Mouse (Mus musculus) heart, adult 2 months (tissue): ENCODE measurements around the gene Gng4. TPM values are rescaled to one million over a fixed set of nuclear protein-coding genes. Genes with fewer than 3 reads are reported as not detected.
A peak's percentile ranks its signal among the peaks of the same experiment; 100 is the strongest.

ENCODE experiments used
- DNase-seq, 2 experiments: peaks; one replicate each; pipeline ENCODE4 v3.0.0; 2021
- H3K27ac ChIP-seq: fragments of 200-600 bp; 2 replicates; pipeline ENCODE4 v1.8.1; 2022
- H3K27me3 ChIP-seq: fragments of 200-500 bp; 2 replicates; pipeline ENCODE4 v1.6.1; 2012; ENCODE audit warnings: mild to moderate bottlenecking, low read length, inconsistent platforms, mixed read lengths; ENCODE audit not compliant: control insufficient read depth, insufficient read depth
- H3K36me3 ChIP-seq: fragments of 200-500 bp; 2 replicates; pipeline ENCODE4 v1.6.1; 2012; ENCODE audit warnings: low read length, inconsistent platforms; ENCODE audit not compliant: control insufficient read depth, insufficient read depth
- H3K4me1 ChIP-seq: fragments of 200-500 bp; 2 replicates; pipeline ENCODE4 v1.6.1; 2011; ENCODE audit warnings: low read length; ENCODE audit not compliant: control insufficient read depth, insufficient read depth
- H3K4me3 ChIP-seq: fragments of 200-600 bp; 2 replicates; pipeline ENCODE4 v1.8.1; 2022
- H3K79me2 ChIP-seq: fragments of 200-500 bp; replicated peaks from 2 replicates; pipeline ENCODE4 v1.6.1; 2012; ENCODE audit warnings: mild to moderate bottlenecking, inconsistent platforms, low read length, moderate library complexity, mixed read lengths; ENCODE audit not compliant: control insufficient read depth, insufficient read depth
- H3K9ac ChIP-seq: fragments of 200-500 bp; 2 replicates; pipeline ENCODE4 v1.6.1; 2012; ENCODE audit warnings: low read depth, mild to moderate bottlenecking, control low read depth, inconsistent platforms, low read length, mixed read lengths
- CTCF ChIP-seq: fragments of 200-600 bp; IDR thresholded peaks from 2 replicates; pipeline ENCODE4 v1.8.1; 2022; ENCODE audit warnings: antibody characterized with exemption, mild to moderate bottlenecking, moderate library complexity
- EP300 ChIP-seq: fragments of 200-500 bp; IDR thresholded peaks from 2 replicates; pipeline ENCODE4 v1.6.1; 2011; ENCODE audit warnings: low read depth, low read length, control low read depth; ENCODE audit not compliant: insufficient read depth
- POLR2A ChIP-seq: fragments of 200-500 bp; IDR thresholded peaks from 2 replicates; pipeline ENCODE4 v1.6.1; 2011; ENCODE audit warnings: mild to moderate bottlenecking, low read depth, low read length, control low read depth; ENCODE audit not compliant: insufficient read depth
- WGBS: fragments of 180-500 bp; shearing (Covaris S2); methylation state at CpG from one replicate; pipeline ENCODE4 v1.1.7; 2018; 5-methylcytosine and 5-hydroxymethylcytosine counted together
- intact Hi-C: fragments of 180-260 bp; cut with DNase I; formaldehyde crosslinking; loops from one replicate; pipeline ENCODE4 v1.15.1; 2025
- polyA plus RNA-seq: library from polyadenylated mRNA; depleted of rRNA; stranded (reverse); fragments of >200 nt; gene quantifications from 2 replicates; pipeline ENCODE4 v1.2.3, GENCODE M21; 2012; rRNA removed
- total RNA-seq, 2 experiments: library from RNA; stranded (reverse); gene quantifications; 2 replicates each; pipeline ENCODE4 v1.2.3; 2021

The Gng4 gene
- total and polyA plus RNA-seq, 3 experiments, result 0.23 to 0.49 (median 0.32) TPM

- intact Hi-C loops, result no loop called here
- Histone ChIP-seq H3K36me3 (no peaks in the 10 kb centered on the region), H3K9ac (no peak overlapping the region), H3K27ac (no peak overlapping the region), H3K4me1 (no peaks in the 10 kb centered on the region), H3K27me3 (no peaks in the 10 kb centered on the region), H3K4me3 (no peak overlapping the region), H3K79me2 (no peaks in the 10 kb centered on the region)
- WGBS, result 79% methylated on average over 11 of the region's 11 CpGs
- no peak for DNase-seq
- no peak for TF ChIP-seq EP300
- TF ChIP-seq POLR2A, result no peak
- no peak for TF ChIP-seq CTCF
Measured at GRCm38 (mm10) chr13:13862346-13862745, 78.5 kb downstream of the Gng4 start.

- TF ChIP-seq EP300 (no peak), CTCF (no peak), POLR2A (no peak)
- WGBS, result 71% methylated on average over 6 of the region's 6 CpGs
- intact Hi-C loops, result no loop called here
- DNase-seq, result no peak
- Histone ChIP-seq H3K27me3 (no peaks in the 10 kb centered on the region), H3K4me3 (no peak overlapping the region), H3K9ac (no peak overlapping the region), H3K4me1 (no peaks in the 10 kb centered on the region), H3K36me3 (no peaks in the 10 kb centered on the region), H3K79me2 (no peaks in the 10 kb centered on the region), H3K27ac (no peak overlapping the region)
Measured at GRCm38 (mm10) chr13:13862941-13863340, 79.1 kb downstream of the Gng4 start.

DNA sequence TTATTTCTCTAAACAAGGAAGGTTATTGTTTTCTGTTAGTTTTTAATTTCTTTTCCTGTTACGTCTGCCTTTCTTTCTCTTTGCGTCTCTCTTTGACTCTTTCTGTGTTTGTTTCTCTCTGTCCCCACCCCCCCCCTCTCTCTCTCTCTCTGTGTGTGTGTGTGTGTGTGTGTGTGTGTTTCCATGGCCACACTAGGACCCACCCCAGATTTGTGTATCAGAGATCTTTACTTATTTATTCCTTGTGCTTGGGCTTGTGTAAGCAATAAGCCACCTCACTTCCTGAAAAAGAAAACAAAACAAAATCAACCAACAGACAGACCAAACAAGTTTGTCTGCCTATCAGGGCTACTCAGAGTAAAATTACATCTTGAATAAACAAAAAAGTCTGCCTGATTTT is 82.5 kb downstream of the Gng4 start:
- Histone ChIP-seq H3K79me2 (no peaks in the 10 kb centered on the region), H3K27me3 (no peaks in the 10 kb centered on the region), H3K4me1 (no peaks in the 10 kb centered on the region), H3K27ac (no peak overlapping the region), H3K4me3 (no peak overlapping the region), H3K9ac (no peak overlapping the region), H3K36me3 (no peaks in the 10 kb centered on the region)
- intact Hi-C loops, result no loop called here
- 37% methylated on average over 2 of the region's 2 CpGs for WGBS
- TF ChIP-seq CTCF (no peak), EP300 (no peak), POLR2A (no peak)
- no peak for DNase-seq

DNA sequence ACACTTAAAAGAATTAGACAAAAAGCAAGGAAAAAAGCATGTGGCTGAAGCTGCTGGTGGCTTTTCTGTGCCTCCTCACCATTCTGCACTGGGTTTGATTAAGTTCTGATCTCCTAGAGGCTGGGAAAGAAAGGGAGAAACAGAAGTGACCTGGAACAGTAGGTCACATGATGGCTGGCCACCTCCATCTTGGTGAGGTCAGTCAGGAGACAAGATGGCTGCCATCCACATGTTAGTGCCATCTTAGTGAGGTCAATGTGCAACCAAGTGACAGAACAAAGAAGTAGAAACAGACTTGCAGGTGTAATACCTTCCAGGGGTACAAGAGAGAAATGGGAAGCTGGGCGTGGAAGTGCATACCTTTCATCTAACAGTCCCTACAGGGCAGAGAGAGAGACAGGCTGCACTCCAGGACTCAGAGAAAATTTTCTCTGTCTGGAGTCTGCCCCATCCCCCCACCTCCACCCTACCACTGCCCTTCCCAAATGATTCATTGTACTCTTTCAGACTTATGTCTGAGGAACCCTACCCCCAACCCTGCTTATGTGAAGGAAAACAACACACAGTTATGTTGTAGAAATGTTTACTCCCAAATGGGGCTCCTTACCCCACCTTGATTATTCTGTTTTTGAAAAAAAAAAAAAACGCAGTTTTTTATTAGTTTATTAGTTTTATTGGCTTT is 83.4 kb downstream of the Gng4 start:
- no peak overlapping the region for H3K27ac ChIP-seq
- H3K4me1 ChIP-seq, result no peaks in the 10 kb centered on the region
- TF ChIP-seq EP300 (no peak), POLR2A (no peak), CTCF (no peak)
- H3K4me3 ChIP-seq, result no peak overlapping the region
- H3K36me3 ChIP-seq, result no peaks in the 10 kb centered on the region
- intact Hi-C loops, result no loop called here
- no peaks in the 10 kb centered on the region for H3K27me3 ChIP-seq
- no peak for DNase-seq
- H3K9ac ChIP-seq, result no peak overlapping the region
- no peaks in the 10 kb centered on the region for H3K79me2 ChIP-seq
- WGBS, result 85% methylated on average over 2 of the region's 2 CpGs

DNA sequence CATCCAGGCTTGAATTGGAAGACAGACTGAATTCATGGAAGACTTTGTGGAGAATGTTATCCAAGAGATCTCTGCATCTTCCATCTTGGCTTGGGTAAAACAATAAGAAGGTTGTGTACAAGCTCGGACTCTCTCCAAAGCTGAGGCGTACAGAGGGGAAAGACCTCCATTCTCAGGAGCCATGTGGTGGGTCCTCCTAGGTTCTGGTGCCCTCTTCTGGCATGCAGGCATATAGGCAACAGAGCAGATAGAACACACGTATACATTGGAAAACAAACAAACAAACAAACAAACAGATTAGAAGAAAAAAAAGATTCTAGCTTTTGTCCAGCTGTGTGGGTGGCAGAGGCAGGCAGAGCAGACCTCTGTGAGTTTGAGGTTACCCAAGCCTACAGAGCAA is 84.1 kb downstream of the Gng4 start:
- no peak for TF ChIP-seq POLR2A
- peak; percentile 43 for TF ChIP-seq CTCF
- no peak for TF ChIP-seq EP300
- Histone ChIP-seq H3K9ac (no peak overlapping the region), H3K4me3 (no peak overlapping the region), H3K36me3 (no peaks in the 10 kb centered on the region), H3K79me2 (no peaks in the 10 kb centered on the region), H3K27me3 (no peaks in the 10 kb centered on the region), H3K4me1 (no peaks in the 10 kb centered on the region), H3K27ac (no peak overlapping the region)
- no peak for DNase-seq
- 29% methylated on average over 3 of the region's 3 CpGs for WGBS
- intact Hi-C loops, result no loop called here

Other genes starting within 250 kb of the Gng4 start
- gene Lyst, start 193.7 kb upstream of the Gng4 start, total RNA-seq, result 1 to 10 TPM; 6.7 to 6.8 TPM
- gene Lyst, start 193.7 kb upstream of the Gng4 start, polyA plus RNA-seq, result 2.0 and 3.1 TPM in 2 replicates
- gene B3galnt2, start 170.4 kb downstream of the Gng4 start, total RNA-seq, result 10 to 100 TPM; 27.2 to 28.4 TPM
- gene B3galnt2, start 170.4 kb downstream of the Gng4 start, polyA plus RNA-seq, result 13.2 and 24.6 TPM in 2 replicates